Mouse (Mus musculus): ENCODE data around the gene Phactr1.

GRCm38 (mm10) chr13:43131741-43132191 lies 451.3 kb downstream of the Phactr1 start:
- TF ChIP-seq CTCF (IDR thresholded peaks at IDR 0.05; ENCODE audit: low read depth) (no peak), EP300 (IDR thresholded peaks at IDR 0.05; ENCODE audit: low read depth) (no peak)
